Mouse (Mus musculus) cerebellum, postnatal 14 days (tissue): ENCODE measurements at regions not wholly inside any gene's neighbourhood (a gene's known extent, or its start where the extent isn't known, plus 50 kb on each side); places are given as distances from the start of the nearest gene placed in this dataset.

Source experiments
- DNase-seq, 2 experiments: peaks; one replicate each; pipeline ENCODE4 v3.0.0; 2021; ENCODE audit warnings: mixed read lengths in 2 of 2

DNA sequence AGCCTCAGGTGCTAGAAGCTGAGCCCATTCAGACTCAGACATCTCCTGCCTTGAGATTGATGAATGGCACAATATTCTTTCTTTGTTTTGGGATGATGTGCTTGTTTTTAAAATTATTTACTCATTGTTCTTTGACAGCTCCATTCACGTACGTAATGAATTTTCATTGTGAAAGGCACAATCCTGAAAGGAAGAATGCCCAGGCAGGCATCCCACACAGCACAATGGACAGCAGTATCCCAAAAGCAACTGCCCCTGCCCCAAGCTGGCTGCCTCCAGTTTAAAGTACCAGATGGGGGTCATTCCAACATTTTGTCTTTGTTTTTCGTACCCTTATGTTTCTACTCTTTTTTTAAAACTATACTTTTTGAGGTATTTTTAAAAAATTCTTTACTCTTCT lies 210.9 kb upstream of the St8sia2 start:
- DNase-seq = no peak

DNA sequence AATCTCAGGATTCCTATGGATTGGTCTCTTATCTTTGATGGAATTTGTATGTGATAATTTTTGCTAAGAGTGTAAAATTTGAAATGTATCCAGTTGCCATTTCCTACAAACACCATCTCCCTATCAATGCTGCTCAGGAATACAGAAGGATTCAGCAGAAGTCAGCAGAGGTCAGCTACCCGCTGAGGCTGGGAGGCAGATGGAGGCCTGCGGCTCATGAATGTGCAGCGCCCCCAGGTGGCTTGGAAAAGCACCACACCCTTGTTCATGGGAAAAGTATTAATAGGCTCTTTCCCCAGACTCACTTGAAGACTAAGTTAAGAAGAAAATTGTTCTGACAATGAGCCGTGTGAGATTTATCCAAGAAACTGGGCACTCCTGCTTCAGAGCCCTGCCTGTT lies 187.2 kb upstream of the St8sia2 start:
- DNase-seq = peak in 1 of 2 experiments; percentile 27

DNA sequence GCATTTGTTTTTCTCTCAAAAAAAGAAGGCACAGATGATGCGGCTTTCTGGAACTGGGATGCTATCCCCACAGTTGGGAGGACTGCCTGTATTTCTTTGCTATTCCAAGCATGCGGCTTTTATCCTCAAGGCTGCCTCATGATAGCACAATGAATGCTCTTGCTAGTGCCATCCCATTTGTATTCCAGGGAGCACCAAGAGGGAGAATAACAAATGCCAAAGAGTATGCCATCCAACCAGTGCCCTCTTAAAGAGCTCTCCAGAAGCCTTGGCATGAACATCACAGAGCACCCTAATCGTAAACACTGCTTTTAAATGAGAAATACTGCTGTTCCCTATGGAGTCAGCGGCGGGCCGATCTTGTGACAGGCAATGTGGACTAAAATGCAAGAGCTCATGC lies 185.3 kb upstream of the St8sia2 start:
- no peak for DNase-seq

DNA sequence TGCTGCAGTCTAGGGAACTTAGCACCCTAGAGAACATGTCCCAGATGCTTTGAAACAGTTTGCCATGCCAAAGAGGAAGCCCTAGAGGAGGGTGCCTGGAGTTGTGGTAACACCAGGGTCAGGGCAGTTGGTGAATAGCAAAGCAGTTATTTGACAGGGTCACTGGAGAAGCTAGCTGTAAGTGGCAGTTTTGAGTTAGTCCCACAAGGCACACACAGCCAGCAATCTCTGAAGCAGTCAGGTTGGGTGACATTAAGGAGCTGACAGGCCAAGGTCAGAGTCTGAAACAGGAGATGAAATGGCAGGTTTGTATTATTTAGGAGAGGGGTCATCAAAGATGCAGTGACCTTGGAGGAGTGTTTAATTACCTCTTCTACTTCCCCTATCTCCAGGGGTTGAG lies 171.2 kb upstream of the St8sia2 start:
- DNase-seq = no peak

DNA sequence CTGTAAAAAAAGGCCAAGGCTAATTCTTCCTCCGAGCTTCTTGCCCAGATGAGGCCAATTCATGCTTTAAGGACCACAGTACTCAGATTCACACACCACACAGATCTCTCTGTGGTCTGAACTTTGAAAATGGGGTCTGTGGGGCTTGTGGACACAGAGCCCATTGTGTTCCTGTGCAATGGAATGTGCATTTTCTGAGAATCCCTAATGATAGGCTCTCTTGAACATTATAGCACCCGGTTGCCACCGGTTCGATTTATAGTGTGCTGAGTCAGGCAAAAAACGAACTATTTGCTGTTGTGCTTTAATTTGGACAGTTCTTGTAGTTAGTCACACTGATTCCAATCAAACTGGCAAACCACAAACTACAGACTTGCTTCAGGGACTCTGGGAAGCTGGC lies 160.7 kb upstream of the St8sia2 start:
- DNase-seq = no peak

DNA sequence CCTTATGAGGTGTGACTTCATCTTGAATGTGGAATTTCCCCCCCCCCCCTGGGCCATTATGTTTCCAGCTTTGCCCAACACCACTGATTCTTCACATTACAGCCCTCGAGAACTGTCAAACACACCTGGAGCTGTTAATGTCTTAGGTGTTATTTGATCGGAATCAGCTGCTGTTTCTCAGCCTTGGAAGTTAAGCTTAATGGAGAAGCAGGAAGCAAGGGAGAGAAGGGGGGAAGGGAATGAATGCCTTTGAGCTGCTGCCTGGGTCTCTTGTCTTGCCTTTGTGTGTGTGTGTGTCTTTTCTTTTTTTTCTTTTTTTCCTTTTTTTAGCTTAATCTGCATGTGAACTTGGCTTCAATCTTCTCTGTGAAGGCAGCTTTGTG lies 159.7 kb upstream of the St8sia2 start:
- DNase-seq = no peak

DNA sequence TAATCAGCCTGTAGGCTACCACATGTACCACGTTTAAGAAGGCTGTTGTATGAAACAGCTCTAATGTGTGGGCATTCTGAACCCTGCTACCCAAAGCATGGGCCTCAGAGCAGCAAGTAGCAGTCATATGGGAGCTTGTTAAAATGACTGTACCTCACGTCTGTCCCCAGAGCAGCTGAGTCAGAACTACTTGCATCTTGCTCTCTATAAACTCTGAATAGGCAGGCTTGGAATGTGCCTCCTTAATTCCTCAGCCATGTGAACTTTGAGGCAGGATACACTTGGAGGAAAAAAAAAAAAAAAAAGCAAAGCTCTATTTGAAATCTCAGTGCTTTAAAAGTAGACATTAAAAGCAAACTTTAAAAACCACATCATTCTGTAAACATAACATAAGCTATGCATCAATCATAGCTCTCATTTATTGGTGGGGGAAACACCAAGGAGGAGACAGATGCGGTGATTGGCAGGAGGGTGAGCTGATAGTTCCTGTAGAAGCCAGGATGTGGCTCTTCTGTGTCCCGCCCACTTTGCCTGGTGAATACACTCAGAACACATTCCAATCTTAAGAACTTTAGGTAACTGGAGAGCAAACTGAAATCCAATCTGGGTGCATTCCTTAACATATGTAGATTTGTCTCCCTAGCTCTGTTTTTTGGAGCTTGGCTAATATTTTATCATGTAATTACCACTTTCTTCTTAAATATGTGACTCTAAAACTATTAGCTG lies 159.2 kb upstream of the St8sia2 start:
- DNase-seq = no peak

DNA sequence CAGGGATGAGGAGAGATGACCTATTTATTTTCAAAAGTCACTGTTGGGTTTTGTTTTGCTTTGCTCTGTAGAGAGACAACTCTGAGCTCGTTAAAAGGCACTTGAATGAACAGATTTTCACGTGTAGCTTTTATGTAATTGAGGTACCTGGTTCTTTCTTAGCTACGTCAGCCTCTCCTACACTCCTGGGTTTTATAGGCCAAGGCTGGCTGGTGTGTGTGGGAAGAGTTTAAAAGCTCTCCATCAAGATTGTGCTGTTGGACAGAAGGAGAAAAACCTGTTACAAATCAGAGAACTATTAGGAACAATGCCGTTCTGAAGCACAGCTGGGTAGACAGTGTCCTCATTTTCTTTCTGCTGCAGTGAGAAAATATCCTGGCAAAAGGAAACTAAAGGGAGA lies 138.1 kb upstream of the St8sia2 start:
- no peak for DNase-seq

DNA sequence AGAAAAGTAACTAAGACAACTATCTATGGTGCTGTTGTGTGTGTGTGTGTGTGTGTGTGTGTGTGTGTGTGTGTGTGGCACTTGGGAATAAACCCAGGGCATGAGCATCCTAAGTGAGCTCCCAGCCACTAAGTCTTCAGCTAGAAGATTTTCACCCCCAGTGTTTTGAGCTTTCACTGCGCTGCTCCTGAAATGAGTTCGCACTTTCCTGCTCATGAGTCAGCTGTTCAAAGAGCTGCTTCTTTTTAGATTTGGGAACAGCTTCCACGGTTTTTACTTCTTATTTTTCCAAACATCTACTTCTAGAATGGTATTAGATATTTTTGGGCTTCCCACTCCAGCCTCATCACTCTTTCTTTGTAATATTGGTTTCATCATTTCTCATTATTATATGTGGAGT lies 129.7 kb upstream of the St8sia2 start:
- DNase-seq = no peak

DNA sequence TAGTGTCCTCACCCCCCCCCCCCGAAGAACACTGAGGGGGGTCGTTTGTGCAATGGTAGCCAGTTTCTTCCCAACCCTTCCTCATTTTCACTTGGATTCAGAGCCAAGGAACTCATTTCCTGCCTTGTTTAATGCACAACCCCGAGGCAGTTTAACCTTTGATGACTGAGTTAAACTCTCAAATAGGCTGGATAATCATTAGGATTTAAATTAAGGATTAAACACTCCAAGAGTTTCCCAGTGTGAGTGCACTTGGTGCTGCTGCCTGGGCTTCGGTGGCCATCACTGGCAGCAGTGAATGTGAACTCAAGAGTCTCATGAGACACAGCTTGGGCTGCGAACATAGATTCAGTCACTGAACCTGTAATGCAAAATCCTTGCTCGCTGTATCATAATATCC lies 124.7 kb upstream of the St8sia2 start:
- DNase-seq = no peak

DNA sequence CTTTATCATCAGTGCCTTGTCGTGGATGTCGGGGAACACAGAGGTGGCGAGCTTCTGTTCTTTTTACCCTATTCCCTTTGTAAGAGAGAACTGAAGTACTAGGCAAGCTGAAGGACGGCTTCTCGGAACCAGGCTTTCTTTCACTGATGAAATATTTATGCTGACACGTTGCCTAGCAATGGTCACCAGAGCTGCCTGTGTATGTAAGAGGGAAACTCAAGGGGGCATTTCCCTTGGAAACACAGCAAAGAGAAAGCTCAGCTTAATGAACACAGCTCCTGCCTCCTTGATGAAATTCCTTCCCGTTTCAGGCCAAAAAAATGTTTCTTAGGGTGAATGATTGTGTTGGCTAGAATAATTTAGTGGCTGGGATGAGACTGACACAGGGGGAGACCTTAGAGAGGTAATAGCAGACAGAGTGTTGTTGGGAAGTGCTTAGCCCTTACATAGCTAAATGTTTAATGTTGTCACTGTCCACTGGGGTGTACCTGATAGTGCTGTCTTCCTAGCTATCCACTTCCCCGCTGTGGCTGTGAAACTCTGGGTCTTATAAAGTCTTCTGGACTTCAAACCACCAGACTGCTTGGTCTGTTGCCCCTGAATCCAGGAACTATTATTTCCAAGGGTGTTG lies 116.8 kb upstream of the St8sia2 start:
- no peak for DNase-seq

DNA sequence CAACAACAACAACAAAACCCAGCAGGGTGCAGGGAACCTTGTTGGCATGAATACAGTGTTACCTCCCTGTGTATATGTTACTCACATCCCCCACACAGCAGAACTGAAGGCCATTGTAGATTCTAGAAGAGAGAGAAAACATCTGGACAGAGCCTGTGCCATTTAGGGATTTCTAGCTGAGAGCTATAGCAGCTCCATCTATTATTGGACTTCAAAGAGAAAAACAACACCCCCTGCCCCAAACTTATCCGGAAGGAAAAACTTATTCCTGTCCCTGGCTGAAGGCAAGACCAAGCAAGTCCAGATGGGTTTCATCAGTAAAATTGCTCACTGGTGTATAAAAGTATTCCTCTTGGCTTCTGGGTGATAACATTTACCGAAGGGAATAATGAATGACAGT lies 98.6 kb upstream of the St8sia2 start:
- no peak for DNase-seq

DNA sequence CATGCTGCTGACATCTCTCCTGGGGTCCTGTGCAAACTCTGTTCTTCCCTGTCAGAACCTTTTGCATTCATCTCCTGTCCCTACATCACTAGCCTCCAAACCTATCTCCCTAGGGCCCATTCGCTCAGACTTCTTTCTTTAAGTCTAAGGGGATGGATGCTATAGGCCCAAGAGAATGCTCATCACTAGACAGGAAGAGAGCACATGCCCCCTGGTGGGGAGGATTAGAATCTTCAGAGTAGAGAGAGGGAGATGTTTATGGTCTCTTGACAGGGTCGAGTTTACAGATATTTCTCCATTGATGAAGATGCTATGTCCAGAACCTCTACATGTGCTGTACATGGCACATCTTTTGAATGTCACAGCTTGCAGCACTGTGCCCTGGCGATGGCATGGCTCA lies 94.9 kb upstream of the St8sia2 start:
- peak; percentile 40 to 56 for DNase-seq

DNA sequence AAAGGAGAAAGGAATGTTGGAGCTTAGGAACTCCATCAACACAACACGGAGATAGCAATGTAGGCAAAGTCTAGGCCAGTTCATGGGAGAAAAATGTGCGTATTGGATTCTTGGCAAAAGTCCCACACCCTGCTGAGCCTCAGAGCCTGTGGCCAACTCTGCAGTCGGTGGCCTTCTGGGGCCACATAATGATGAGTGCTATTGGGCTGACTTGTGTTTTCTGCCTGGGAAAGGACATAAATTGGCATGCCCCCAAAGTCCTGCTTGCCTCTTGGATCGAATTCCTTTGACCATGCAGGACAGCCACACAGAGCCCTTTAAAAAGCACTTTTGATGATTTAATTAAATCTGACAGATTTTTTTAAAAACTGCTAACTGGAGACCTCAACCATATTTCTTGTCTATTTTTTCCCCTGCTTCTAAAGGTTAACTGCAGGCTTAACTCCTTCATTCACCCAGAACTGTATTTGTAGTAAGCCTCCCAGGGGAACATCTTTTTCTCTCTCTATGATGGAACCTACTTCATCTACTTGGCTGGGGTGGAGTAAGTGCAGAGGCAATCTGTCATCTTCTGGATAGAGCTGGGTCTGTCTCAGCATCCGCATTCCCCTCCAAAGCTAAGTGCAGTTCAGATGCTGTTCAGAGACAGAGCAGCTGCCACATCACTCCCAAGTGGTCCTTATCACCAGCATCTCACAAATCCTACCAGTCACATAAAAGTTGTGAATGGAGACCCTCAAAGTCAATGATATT lies 93.9 kb upstream of the St8sia2 start:
- peak; percentile 92 to 96 for DNase-seq

DNA sequence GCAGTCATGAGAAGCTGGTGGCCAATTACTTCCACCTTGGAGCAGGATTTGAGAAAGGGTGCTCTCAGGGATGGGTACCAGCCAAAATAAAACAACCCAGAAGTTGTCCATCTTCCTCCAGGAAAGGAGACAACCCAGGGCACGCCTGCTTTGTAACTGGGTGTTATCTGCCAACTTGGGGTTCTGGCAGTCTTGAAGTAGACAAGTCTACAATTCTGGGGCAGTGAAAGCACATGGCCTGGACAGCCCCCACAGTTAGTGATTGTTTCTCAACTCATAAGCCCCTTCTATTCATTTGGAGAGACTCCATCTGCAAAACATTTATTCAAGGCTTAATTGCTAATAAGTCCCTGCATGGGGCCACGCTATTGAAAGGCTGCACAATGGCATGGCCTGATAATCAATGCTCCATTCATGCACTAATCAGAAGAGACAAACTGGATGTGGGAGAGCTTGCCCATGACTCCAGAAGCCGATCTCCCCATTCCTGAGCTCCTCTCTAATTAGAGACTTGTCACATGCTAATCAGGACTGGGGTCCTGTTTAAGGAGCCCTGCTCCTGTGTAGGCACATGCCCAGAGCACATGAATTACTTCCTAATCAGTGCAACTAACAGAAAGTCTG lies 78.0 kb upstream of the St8sia2 start:
- DNase-seq = no peak

DNA sequence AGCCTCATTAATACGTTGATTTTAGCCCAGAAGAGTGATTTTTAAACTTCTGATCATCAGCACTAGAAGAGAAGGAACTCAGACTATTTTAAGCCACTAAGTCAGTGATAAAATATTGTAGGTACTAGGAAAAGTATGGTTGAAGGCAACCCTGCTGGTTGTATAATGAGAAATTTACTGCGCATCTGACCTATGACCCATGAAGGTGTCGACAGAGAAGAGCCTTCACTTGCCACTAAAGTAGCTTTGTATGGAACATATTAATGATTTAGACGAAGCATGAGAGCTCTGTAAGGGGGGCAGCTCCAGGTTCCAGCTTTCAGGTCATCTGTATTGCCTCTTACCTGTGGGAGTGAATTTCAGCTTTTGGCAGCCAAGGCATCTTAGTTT lies 67.4 kb upstream of the St8sia2 start:
- no peak for DNase-seq

DNA sequence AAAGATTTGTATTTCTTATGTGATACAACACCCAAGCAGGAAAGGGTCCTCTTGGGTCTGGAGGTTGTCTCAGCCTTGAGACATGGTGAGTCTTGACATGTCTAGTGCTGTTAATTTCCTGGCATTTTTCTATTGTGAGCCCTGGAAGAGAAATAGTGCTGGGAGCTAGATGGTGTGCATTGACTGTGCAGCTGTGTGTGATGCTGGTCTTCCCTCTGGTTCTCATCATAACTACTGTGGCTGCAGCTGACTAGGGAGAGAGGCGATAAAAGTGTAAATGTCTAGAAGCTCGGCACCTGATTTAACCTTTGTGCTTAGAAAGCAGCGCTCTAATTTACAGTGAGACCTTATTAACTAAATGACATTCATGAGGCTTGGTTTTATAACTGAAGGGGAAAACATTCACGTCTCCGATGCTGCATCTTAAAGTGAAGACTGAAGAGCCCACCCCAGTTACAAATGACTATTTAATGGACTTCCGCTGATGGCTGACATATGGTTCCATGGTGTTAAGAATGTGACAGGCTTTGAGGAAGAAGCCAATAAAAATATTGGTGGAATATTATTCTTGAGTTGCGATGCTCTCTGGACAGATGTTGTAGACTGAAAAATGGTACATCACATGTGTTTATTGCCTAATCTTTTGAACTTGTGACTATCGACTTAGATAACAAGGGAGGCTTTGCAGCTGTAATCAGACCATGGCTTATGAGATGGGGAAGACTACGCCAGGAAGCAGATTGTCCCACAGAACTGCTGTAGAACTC lies 66.8 kb upstream of the St8sia2 start:
- no peak for DNase-seq

DNA sequence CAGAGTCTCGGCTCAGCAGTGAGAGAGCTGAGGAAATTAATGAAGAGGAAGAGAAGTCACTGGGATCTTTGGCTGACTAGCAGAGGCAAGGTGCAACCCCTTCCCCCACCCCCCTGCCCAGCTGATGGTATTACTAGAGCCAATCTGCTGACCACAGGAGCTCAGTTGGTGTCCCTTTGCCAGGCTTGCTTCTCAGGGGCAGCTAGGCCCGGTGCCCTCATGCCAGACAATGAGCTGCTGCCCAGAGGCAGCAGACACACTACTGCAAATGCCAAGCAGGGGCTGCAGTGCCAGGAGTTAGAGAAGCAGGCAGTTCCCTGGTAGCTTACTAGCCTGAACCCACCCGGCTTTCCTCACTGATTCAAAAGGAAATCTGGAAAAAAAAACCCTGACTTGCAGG lies 59.1 kb upstream of the St8sia2 start:
- peak; percentile 48 to 57 for DNase-seq

DNA sequence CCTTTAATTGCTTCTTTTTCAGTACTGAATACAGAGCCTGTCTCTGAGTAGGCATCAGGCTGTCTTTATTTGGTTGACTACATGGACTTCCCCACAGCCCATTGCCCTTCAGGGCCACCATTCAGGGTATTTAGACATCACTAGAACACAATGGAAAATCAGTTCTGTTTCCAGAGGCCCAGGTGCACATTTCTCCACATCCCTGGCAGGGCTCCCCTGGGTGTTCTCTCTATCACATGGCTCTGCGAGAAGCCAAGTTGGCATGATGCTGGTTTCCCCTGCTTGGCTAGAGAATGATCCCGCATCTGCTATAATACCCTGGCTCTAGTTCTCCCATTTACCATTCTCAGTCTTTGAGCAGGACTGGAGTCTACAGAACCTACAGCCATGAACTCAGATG lies 57.3 kb upstream of the St8sia2 start:
- peak in 1 of 2 experiments; percentile 24 for DNase-seq

DNA sequence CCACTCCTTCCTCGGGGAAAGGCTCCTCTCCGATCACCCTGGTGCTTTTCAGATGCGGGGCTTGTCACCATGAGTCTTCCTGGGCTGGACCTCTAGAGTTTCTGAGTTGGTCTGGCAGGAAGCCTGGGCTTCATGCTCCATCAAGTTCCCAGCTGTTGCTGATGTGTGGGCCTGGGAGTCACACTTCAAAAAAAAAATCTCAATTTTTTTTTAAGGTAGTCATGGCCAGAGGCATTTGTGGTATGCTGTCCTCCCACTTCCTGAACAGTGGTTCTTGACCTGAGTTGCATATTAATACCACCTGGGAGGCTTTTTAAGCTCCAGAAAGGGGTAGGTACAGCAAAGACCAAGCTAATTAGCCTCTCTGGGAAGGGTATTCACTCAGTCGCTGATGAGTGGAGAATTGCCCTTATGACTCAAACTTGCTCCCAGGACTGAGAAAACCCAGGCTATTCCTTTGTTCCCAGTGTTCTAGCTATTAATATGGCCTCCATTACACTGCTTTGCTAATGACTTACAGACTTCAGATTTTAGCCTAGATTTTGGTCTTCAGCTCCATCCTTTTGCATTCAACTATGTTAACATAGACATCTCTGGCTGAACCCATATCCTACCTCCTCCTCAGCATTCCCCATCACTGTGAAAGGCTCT lies 52.1 kb upstream of the St8sia2 start:
- DNase-seq = no peak
